Mouse (Mus musculus) gastrocnemius, adult 2 months (tissue): ENCODE results near the gene Nxpe3. TPM values are rescaled to one million over a fixed set of nuclear protein-coding genes. Genes with fewer than 3 reads are reported as not detected.
A peak's percentile ranks its signal among the peaks of the same experiment; 100 is the strongest.
"Not testable (repeated sequence)": the region's sequence is repeated elsewhere in the genome, so short reads cannot be mapped to it uniquely, and the experiment has no call there.

Source experiments
- DNase-seq: peaks from one replicate; pipeline ENCODE4 v3.0.0; 2022
- H3K27ac ChIP-seq: fragments of 200-600 bp; 2 replicates; pipeline ENCODE4 v1.8.1; 2022; ENCODE audit warnings: mild to moderate bottlenecking
- H3K4me3 ChIP-seq: fragments of 200-600 bp; 2 replicates; pipeline ENCODE4 v1.8.1; 2022; ENCODE audit warnings: mild to moderate bottlenecking, moderate library complexity
- CTCF ChIP-seq: fragments of 200-600 bp; IDR thresholded peaks from 2 replicates; pipeline ENCODE4 v1.8.1; 2022; ENCODE audit warnings: antibody characterized with exemption, mild to moderate bottlenecking, moderate library complexity
- intact Hi-C: fragments of 180-260 bp; cut with DNase I; formaldehyde crosslinking; loops from one replicate; pipeline ENCODE4 v1.15.1; 2025
- total RNA-seq, 2 experiments: library from RNA; stranded (reverse); gene quantifications; 2 replicates each; pipeline ENCODE4 v1.2.3; 2021

Nxpe3 gene
- total RNA-seq, 2 experiments from 2014 or later: 0.39 to 0.56 TPM

- TF ChIP-seq CTCF: no peak
- DNase-seq: no peak
- H3K27ac ChIP-seq: no peak overlapping the region
- no peak overlapping the region for H3K4me3 ChIP-seq
- intact Hi-C loops: no loop called here
Observed at GRCm38 (mm10) chr16:55841506-55841905, 53.6 kb downstream of the Nxpe3 start.

GRCm38 (mm10) chr16:55838510-55839474 is 56.3 kb downstream of the Nxpe3 start, which contains the start of gene Nfkbiz:
Gene Nfkbiz, minus strand, starts transcription at chr16:55838899.
- no peak for TF ChIP-seq CTCF
- intact Hi-C loops: loop anchor here (2.0 kb wide), 1 partner anchor 16 kb away; no protein-coding TSS in a partner anchor
- Histone ChIP-seq H3K27ac (peak within 1 kb of the TSS; percentile 97), H3K4me3 (peak within 1 kb of the TSS; percentile 86)
- DNase-seq: peak; percentile 93

- H3K27ac ChIP-seq: peak overlapping the region; percentile 97
- no peak for TF ChIP-seq CTCF
- intact Hi-C loops: loop anchor here (2.0 kb wide), 1 partner anchor 15 kb away; no protein-coding TSS in a partner anchor
Observed at GRCm38 (mm10) chr16:55838129-55838509, 57.0 kb downstream of the Nxpe3 start.

GRCm38 (mm10) chr16:55837653-55838052 is 57.4 kb downstream of the Nxpe3 start:
- peak overlapping the region; percentile 97; the same call in 1 of the 2 replicates for H3K27ac ChIP-seq
- intact Hi-C loops: loop anchor here (2.0 kb wide), 1 partner anchor 15 kb away; no protein-coding TSS in a partner anchor
- peak overlapping the region; percentile 86 for H3K4me3 ChIP-seq
- DNase-seq: not testable (repeated sequence)

More at GRCm38 (mm10) chr16:55838129-55838509, 57.0 kb downstream of the Nxpe3 start:
- no peak for DNase-seq
- peak overlapping the region; percentile 86 for H3K4me3 ChIP-seq

- no peak for DNase-seq
- intact Hi-C loops: no loop called here
- Histone ChIP-seq H3K27ac (no peak overlapping the region), H3K4me3 (no peak overlapping the region)
- TF ChIP-seq CTCF: no peak
Observed at GRCm38 (mm10) chr16:55837168-55837567, 57.9 kb downstream of the Nxpe3 start.

- H3K27ac ChIP-seq: no peak overlapping the region
- no peak for TF ChIP-seq CTCF
- H3K4me3 ChIP-seq: no peak overlapping the region
- intact Hi-C loops: no loop called here
- no peak for DNase-seq
Observed at GRCm38 (mm10) chr16:55835798-55836197, 59.3 kb downstream of the Nxpe3 start.

- no peak overlapping the region for H3K4me3 ChIP-seq
- no peak for TF ChIP-seq CTCF
- intact Hi-C loops: no loop called here
- no peak overlapping the region for H3K27ac ChIP-seq
- DNase-seq: no peak
Observed at GRCm38 (mm10) chr16:55832617-55833016, 62.5 kb downstream of the Nxpe3 start.

GRCm38 (mm10) chr16:55832040-55832439 is 63.0 kb downstream of the Nxpe3 start:
- no peak for TF ChIP-seq CTCF

GRCm38 (mm10) chr16:55831451-55831850 is 63.6 kb downstream of the Nxpe3 start:
- TF ChIP-seq CTCF: no peak
- intact Hi-C loops: no loop called here
- no peak for DNase-seq
- Histone ChIP-seq H3K4me3 (no peak overlapping the region), H3K27ac (no peak overlapping the region)

More at GRCm38 (mm10) chr16:55832040-55832439, 63.0 kb downstream of the Nxpe3 start:
- H3K4me3 ChIP-seq: no peak overlapping the region
- intact Hi-C loops: no loop called here
- DNase-seq: no peak
- H3K27ac ChIP-seq: no peak overlapping the region

- TF ChIP-seq CTCF: no peak
- Histone ChIP-seq H3K27ac (peak overlapping the region; percentile 97), H3K4me3 (no peak overlapping the region)
- intact Hi-C loops: loop anchor here (2.0 kb wide), 1 partner anchor 15 kb away; the partner anchor contains the start of gene Nfkbiz
- no peak for DNase-seq
Observed at GRCm38 (mm10) chr16:55823398-55824155, 71.5 kb downstream of the Nxpe3 start.

- no peak for DNase-seq
- intact Hi-C loops: loop anchor here (2.0 kb wide), 1 partner anchor 16 kb away; the partner anchor contains the start of gene Nfkbiz
- peak overlapping the region; percentile 97 for H3K27ac ChIP-seq
- H3K4me3 ChIP-seq: peak overlapping the region; percentile 80
- no peak for TF ChIP-seq CTCF
Observed at GRCm38 (mm10) chr16:55822741-55823397, 72.2 kb downstream of the Nxpe3 start.
